Mouse (Mus musculus): ENCODE data around the gene Ip6k2.

GRCm38 (mm10) chr9:108808163-108808665, 24.6 kb downstream of the Ip6k2 start, which contains the start of gene Nckipsd:
- peak; percentile 81 for TF ChIP-seq CTCF (IDR thresholded peaks at IDR 0.05; ENCODE audit: insufficient read depth, low read depth, low read length)
- TF ChIP-seq POLR2A (IDR thresholded peaks at IDR 0.05; ENCODE audit: insufficient read depth, low read depth, low read length), result peak; percentile 79
